Mouse (Mus musculus) layer of hippocampus, adult 2 months (tissue): ENCODE results near the gene Auts2. TPM values are rescaled to one million over a fixed set of nuclear protein-coding genes. Genes with fewer than 3 reads are reported as not detected.

Experiments
- DNase-seq, 2 experiments: peaks; one replicate each; pipeline ENCODE4 v3.0.0; 2022; ENCODE audit warnings: low spot score in 2 of 2
- H3K27ac ChIP-seq: fragments of 200-600 bp; 2 replicates; pipeline ENCODE4 v1.8.1; 2022
- H3K4me3 ChIP-seq: fragments of 200-600 bp; 2 replicates; pipeline ENCODE4 v1.8.1; 2022; ENCODE audit warnings: mild to moderate bottlenecking
- CTCF ChIP-seq: fragments of 200-600 bp; conservative IDR thresholded peaks from 2 replicates; pipeline ENCODE4 v1.8.1; 2022; ENCODE audit warnings: antibody characterized with exemption, mild to moderate bottlenecking, moderate library complexity
- total RNA-seq, 2 experiments: library from RNA; stranded (reverse); gene quantifications; 2 replicates each; pipeline ENCODE4 v1.2.3; 2021

The Auts2 gene
- total RNA-seq, 2 experiments from 2014 or later, result 157 to 188 TPM

- H3K4me3 ChIP-seq, result no peak overlapping the region
- no peak for DNase-seq
- TF ChIP-seq CTCF, result no peak
- no peak overlapping the region for H3K27ac ChIP-seq
Measured at GRCm38 (mm10) chr5:131496517-131497216, 1046.5 kb downstream of the Auts2 start.

GRCm38 (mm10) chr5:131494564-131494963, 1048.6 kb downstream of the Auts2 start:
- DNase-seq, result no peak
- Histone ChIP-seq H3K27ac (no peak overlapping the region), H3K4me3 (no peak overlapping the region)
- TF ChIP-seq CTCF, result no peak

GRCm38 (mm10) chr5:131492535-131492934, 1050.6 kb downstream of the Auts2 start:
- TF ChIP-seq CTCF, result peak; percentile 66
- Histone ChIP-seq H3K4me3 (no peak overlapping the region), H3K27ac (no peak overlapping the region)
- no peak for DNase-seq

- no peak for DNase-seq
- H3K4me3 ChIP-seq, result no peak overlapping the region
- no peak for TF ChIP-seq CTCF
- no peak overlapping the region for H3K27ac ChIP-seq
Measured at GRCm38 (mm10) chr5:131491843-131492242, 1051.3 kb downstream of the Auts2 start.

- Histone ChIP-seq H3K27ac (no peak overlapping the region), H3K4me3 (no peak overlapping the region)
- TF ChIP-seq CTCF, result no peak
- no peak for DNase-seq
Measured at GRCm38 (mm10) chr5:131490811-131491210, 1052.3 kb downstream of the Auts2 start.

GRCm38 (mm10) chr5:131489846-131490245, 1053.3 kb downstream of the Auts2 start:
- no peak for DNase-seq
- Histone ChIP-seq H3K4me3 (no peak overlapping the region), H3K27ac (no peak overlapping the region)
- TF ChIP-seq CTCF, result no peak

GRCm38 (mm10) chr5:131486527-131486926, 1056.6 kb downstream of the Auts2 start:
- H3K27ac ChIP-seq, result no peak overlapping the region
- H3K4me3 ChIP-seq, result no peak overlapping the region
- TF ChIP-seq CTCF, result no peak
- DNase-seq, result no peak

- Histone ChIP-seq H3K4me3 (no peak overlapping the region), H3K27ac (peak overlapping the region; percentile 23; the same call in 1 of the 2 replicates)
- DNase-seq, result no peak
- TF ChIP-seq CTCF, result no peak
Measured at GRCm38 (mm10) chr5:131475278-131475677, 1067.9 kb downstream of the Auts2 start.

- DNase-seq, result no peak
- Histone ChIP-seq H3K4me3 (no peak overlapping the region), H3K27ac (no peak overlapping the region)
- TF ChIP-seq CTCF, result peak; percentile 43
Measured at GRCm38 (mm10) chr5:131468609-131469008, 1074.5 kb downstream of the Auts2 start.

- no peak for TF ChIP-seq CTCF
- Histone ChIP-seq H3K4me3 (no peak overlapping the region), H3K27ac (no peak overlapping the region)
- no peak for DNase-seq
Measured at GRCm38 (mm10) chr5:131466131-131466530, 1077.0 kb downstream of the Auts2 start.

GRCm38 (mm10) chr5:131463402-131463801, 1079.7 kb downstream of the Auts2 start:
- no peak for DNase-seq
- Histone ChIP-seq H3K27ac (peak overlapping the region; percentile 18; the same call in 1 of the 2 replicates), H3K4me3 (no peak overlapping the region)
- TF ChIP-seq CTCF, result no peak

- DNase-seq, result no peak
- Histone ChIP-seq H3K4me3 (no peak overlapping the region), H3K27ac (no peak overlapping the region)
- no peak for TF ChIP-seq CTCF
Measured at GRCm38 (mm10) chr5:131459951-131460350, 1083.2 kb downstream of the Auts2 start.

- Histone ChIP-seq H3K4me3 (no peak overlapping the region), H3K27ac (no peak overlapping the region)
- no peak for DNase-seq
- peak; percentile 62 for TF ChIP-seq CTCF
Measured at GRCm38 (mm10) chr5:131459549-131459948, 1083.6 kb downstream of the Auts2 start.

GRCm38 (mm10) chr5:131458700-131459099, 1084.4 kb downstream of the Auts2 start:
- no peak for TF ChIP-seq CTCF
- Histone ChIP-seq H3K27ac (peak overlapping the region; percentile 79), H3K4me3 (no peak overlapping the region)
- no peak for DNase-seq
